Mouse (Mus musculus): ENCODE measurements around the gene Ssr2. TPM values are rescaled to one million over a fixed set of nuclear protein-coding genes. Genes with fewer than 3 reads are reported as not detected.
"Not testable (repeated sequence)": the region's sequence is repeated elsewhere in the genome, so short reads cannot be mapped to it uniquely, and the experiment has no call there.

Gene Ssr2
- polyA plus RNA-seq, 1 experiment from 2014 or later = 174 TPM

DNA sequence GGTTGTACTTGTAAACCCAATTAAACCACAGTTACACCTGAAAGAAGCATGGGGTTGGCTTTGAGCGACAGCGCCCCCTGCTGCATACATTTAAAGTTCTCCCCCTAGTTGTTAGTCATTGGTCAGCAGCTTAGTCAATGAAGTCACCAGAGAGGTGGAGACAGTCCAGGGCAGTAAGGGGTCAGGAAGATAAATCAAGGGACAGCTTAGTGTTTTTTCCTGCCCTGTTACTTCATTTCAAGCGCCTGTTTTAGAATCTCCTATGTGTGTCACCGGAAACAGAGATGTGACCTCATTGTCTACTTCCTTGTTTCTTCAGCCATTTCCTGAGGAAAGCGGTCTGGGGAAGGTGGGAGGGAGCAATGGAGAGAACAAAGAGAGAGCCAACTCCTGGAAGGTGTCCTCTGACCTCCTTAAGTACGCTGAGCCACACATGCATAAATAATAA lies 28.1 kb downstream of the Ssr2 start:
- no peaks in the 10 kb centered on the region for H3K9me3 ChIP-seq

GRCm38 (mm10) chr3:88604863-88605262 lies 29.2 kb downstream of the Ssr2 start:
- H3K9me3 ChIP-seq = no peaks in the 10 kb centered on the region
- H3K36me3 ChIP-seq (replicated peaks) = no peaks in the 10 kb centered on the region
- H3K27ac ChIP-seq = no peak overlapping the region
- DNase-seq (ENCODE audit: extremely low spot score, low spot score) = no peak
- WGBS = 90% methylated on average over 7 of the region's 7 CpGs
- H3K4me1 ChIP-seq = peaks cover 20% of the 10 kb centered on the region
- no peak overlapping the region for H3K4me3 ChIP-seq
- peaks cover 8% of the 10 kb centered on the region for H3K27me3 ChIP-seq (ENCODE audit: poor library complexity, severe bottlenecking)

More for the DNA sequence above, 28.1 kb downstream of the Ssr2 start:
- H3K27ac ChIP-seq = no peak overlapping the region
- no peaks in the 10 kb centered on the region for H3K36me3 ChIP-seq (replicated peaks)
- H3K4me1 ChIP-seq = peaks cover 20% of the 10 kb centered on the region
- 31% methylated on average over 6 of the region's 6 CpGs for WGBS
- peaks cover 8% of the 10 kb centered on the region for H3K27me3 ChIP-seq (ENCODE audit: poor library complexity, severe bottlenecking)
- DNase-seq (ENCODE audit: extremely low spot score, low spot score) = peak; percentile 68
- no peak overlapping the region for H3K4me3 ChIP-seq

GRCm38 (mm10) chr3:88605666-88606065 lies 30.0 kb downstream of the Ssr2 start, which contains the start of gene Arhgef2:
Gene Arhgef2, plus strand, starts transcription at chr3:88605966.
- 100% methylated on average over 2 of the region's 2 CpGs for WGBS
- peak within 1 kb of the TSS; percentile 54 for H3K4me3 ChIP-seq
- not testable (repeated sequence) for H3K36me3 ChIP-seq (replicated peaks); H3K9me3 ChIP-seq; H3K27me3 ChIP-seq (ENCODE audit: poor library complexity, severe bottlenecking); DNase-seq (ENCODE audit: extremely low spot score, low spot score)
- H3K27ac ChIP-seq = peak within 1 kb of the TSS; percentile 78
- peaks cover 20% of the 10 kb centered on the region for H3K4me1 ChIP-seq

GRCm38 (mm10) chr3:88607065-88607757 lies 31.5 kb downstream of the Ssr2 start:
- Histone ChIP-seq H3K36me3 (replicated peaks) (no peaks in the 10 kb centered on the region), H3K4me1 (peaks cover 20% of the 10 kb centered on the region), H3K9me3 (no peaks in the 10 kb centered on the region), H3K27me3 (ENCODE audit: poor library complexity, severe bottlenecking) (peaks cover 8% of the 10 kb centered on the region), H3K27ac (peak overlapping the region; percentile 78), H3K4me3 (peak overlapping the region; percentile 54)
- peak; percentile 93 for DNase-seq (ENCODE audit: extremely low spot score, low spot score)
- 0% methylated on average over 20 of the region's 20 CpGs for WGBS

DNA sequence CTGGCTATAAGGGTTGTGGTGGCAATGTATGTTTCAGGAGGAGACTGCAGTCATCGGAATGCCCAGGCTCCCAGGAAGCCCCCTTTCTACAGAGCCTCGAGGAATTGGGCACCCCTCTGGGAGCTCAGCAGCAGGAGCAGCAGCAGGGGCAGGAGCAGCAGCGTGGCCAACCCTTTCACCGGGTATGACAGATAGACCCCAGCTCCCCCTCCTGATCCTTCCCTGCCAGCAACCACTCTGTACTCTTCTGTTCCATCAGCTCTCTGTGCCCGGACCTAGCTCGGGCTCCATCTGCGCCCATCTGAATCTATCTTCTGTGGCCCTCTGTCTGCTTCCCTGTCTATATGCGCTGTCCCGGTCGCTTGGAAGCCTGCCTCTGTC lies 32.1 kb downstream of the Ssr2 start:
- Histone ChIP-seq H3K4me3 (peak overlapping the region; percentile 54), H3K9me3 (no peaks in the 10 kb centered on the region), H3K27ac (peak overlapping the region; percentile 78), H3K4me1 (peaks cover 20% of the 10 kb centered on the region), H3K36me3 (replicated peaks) (no peaks in the 10 kb centered on the region), H3K27me3 (ENCODE audit: poor library complexity, severe bottlenecking) (peaks cover 8% of the 10 kb centered on the region)
- no peak for DNase-seq (ENCODE audit: extremely low spot score, low spot score)
- 18% methylated on average over 10 of the region's 10 CpGs for WGBS

- no peaks in the 10 kb centered on the region for H3K36me3 ChIP-seq (replicated peaks)
- no peak overlapping the region for H3K4me3 ChIP-seq
- 83% methylated on average over 4 of the region's 4 CpGs for WGBS
- peaks cover 8% of the 10 kb centered on the region for H3K27me3 ChIP-seq (ENCODE audit: poor library complexity, severe bottlenecking)
- H3K27ac ChIP-seq = no peak overlapping the region
- H3K4me1 ChIP-seq = peaks cover 18% of the 10 kb centered on the region
- no peaks in the 10 kb centered on the region for H3K9me3 ChIP-seq
- DNase-seq (ENCODE audit: extremely low spot score, low spot score) = no peak
Observed at GRCm38 (mm10) chr3:88609066-88609465, 33.4 kb downstream of the Ssr2 start.

GRCm38 (mm10) chr3:88614418-88614817 lies 38.7 kb downstream of the Ssr2 start:
- 85% methylated on average over 8 of the region's 8 CpGs for WGBS
- H3K9me3 ChIP-seq = no peaks in the 10 kb centered on the region
- H3K27ac ChIP-seq = no peak overlapping the region
- H3K36me3 ChIP-seq (replicated peaks) = no peaks in the 10 kb centered on the region
- no peak for DNase-seq (ENCODE audit: extremely low spot score, low spot score)
- H3K4me3 ChIP-seq = no peak overlapping the region
- peaks cover 14% of the 10 kb centered on the region; the same call in 1 of the 2 replicates for H3K27me3 ChIP-seq (ENCODE audit: poor library complexity, severe bottlenecking)
- peaks cover 26% of the 10 kb centered on the region for H3K4me1 ChIP-seq

DNA sequence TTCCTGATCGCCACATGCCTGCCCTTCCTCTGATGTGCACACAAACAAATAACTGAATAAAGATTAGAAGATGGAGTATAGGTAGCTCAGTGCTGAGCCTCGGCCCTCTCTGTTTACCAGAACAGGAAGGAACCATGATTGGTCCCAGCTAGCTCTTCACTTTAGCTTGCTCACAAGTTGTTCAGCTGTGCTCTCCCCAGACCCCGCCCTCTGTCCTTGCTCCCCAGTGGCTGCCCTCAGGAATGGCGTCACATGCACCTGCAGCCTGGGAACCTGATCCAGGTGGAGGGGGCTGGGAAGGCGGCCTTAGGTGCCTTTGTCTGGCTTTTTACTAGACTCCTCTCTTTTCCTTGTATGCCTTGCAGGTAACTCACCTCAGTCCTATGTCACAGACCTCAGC lies 39.4 kb downstream of the Ssr2 start:
- Histone ChIP-seq H3K27me3 (ENCODE audit: poor library complexity, severe bottlenecking) (peaks cover 14% of the 10 kb centered on the region; the same call in 1 of the 2 replicates), H3K4me3 (peak overlapping the region; percentile 9; the same call in 1 of the 2 replicates), H3K4me1 (peaks cover 33% of the 10 kb centered on the region), H3K9me3 (no peaks in the 10 kb centered on the region), H3K27ac (peak overlapping the region; percentile 26), H3K36me3 (replicated peaks) (no peaks in the 10 kb centered on the region)
- no peak for DNase-seq (ENCODE audit: extremely low spot score, low spot score)
- 58% methylated on average over 5 of the region's 5 CpGs for WGBS

DNA sequence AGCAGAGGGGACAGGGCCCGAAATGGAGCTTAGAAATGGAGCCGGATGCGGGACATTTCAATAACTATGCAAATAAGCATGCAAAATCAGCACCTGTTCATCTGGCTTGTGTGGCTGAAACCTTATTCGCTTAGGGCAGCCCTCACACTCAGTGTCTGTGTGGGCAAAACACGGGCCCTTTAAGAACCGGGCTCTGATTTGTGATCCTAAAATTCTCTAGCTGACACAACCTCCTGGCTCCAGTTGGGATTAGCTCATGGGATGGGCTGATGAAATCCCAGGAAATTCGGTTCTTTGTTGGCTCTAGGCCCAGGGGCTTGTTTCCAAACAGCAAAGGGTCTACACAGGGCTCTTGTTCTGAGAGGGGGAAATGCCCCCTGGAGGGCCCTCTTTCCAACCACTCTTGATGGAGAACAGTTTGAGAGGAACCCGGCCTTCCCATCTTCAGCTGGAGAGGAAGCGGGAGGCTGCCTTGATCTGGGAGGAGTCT lies 40.3 kb downstream of the Ssr2 start:
- H3K27me3 ChIP-seq (ENCODE audit: poor library complexity, severe bottlenecking) = peaks cover 14% of the 10 kb centered on the region; the same call in 1 of the 2 replicates
- H3K9me3 ChIP-seq = no peaks in the 10 kb centered on the region
- 48% methylated on average over 9 of the region's 9 CpGs for WGBS
- H3K4me1 ChIP-seq = peaks cover 42% of the 10 kb centered on the region
- H3K27ac ChIP-seq = peak overlapping the region; percentile 26; the same call in 1 of the 2 replicates
- no peak for DNase-seq (ENCODE audit: extremely low spot score, low spot score)
- no peaks in the 10 kb centered on the region for H3K36me3 ChIP-seq (replicated peaks)
- H3K4me3 ChIP-seq = peak overlapping the region; percentile 9; the same call in 1 of the 2 replicates

DNA sequence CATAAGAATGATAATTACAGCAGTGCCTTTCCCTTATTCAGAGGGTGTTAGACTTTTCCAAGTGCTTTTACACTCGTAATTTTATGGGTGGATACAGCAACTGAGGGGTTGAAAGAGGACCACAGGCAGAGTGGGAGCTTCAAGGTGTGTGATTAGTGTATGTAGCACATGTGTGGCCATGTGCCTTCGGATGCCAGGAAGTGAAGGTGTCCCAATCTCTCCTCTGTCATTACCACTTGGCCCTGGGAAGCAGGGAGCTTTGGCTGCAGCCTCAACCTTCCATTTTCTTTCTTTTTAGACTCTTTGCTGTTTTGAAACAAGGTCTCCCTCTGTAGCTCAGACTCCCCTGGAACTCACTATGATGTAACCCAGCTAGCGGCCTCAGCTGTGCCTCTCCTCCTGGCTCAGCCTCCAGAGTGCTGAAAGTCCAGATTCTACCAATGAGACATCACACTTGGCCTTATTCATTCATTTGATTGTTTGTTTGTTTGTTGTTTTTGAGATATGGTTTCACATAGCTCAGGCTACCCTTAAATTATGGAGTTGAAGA lies 41.4 kb downstream of the Ssr2 start:
- WGBS = 88% methylated on average over 3 of the region's 3 CpGs
- Histone ChIP-seq H3K27ac (no peak overlapping the region), H3K9me3 (no peaks in the 10 kb centered on the region), H3K36me3 (replicated peaks) (no peaks in the 10 kb centered on the region), H3K4me1 (peaks cover 44% of the 10 kb centered on the region), H3K27me3 (ENCODE audit: poor library complexity, severe bottlenecking) (peaks cover 14% of the 10 kb centered on the region; the same call in 1 of the 2 replicates), H3K4me3 (no peak overlapping the region)
- DNase-seq (ENCODE audit: extremely low spot score, low spot score) = no peak

DNA sequence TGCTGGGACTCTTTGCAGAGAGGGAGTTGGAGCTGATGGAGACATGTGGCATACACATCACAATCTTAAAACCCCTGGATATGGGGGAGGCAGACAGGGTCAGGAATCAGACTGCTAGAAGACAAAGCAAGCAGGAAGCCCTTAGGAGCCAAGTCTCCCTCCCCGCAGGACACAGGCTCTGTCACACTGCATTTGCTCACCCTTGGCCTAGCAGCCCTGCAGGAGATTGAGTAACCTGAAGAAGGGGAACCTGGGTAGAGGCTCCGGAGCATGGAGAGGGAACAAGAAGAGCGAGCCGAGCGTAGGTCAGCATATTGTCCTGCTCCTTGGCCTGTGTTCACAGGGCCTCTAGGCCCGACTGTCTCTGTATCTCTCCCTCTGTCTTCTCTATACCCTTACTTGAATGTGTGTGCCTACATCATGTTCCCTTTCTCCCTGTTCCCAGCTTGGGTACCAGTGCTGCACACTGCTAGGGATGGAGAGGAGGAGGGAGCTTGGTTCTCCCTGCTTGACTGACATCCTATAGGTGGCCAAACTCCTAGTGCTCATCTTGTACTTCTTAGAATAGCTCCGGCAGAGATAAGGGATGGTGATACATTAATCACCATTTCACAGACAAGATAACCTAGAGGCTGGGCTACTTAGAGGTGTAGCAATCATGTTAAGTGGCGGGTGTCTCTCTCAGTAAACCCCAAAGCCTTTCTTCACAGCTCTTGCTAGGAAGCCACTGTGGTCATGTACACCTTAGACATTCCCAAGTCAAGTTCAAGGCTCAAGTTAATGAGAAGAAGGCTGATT lies 42.6 kb downstream of the Ssr2 start:
- no peak overlapping the region for H3K27ac ChIP-seq
- WGBS = 80% methylated on average over 8 of the region's 8 CpGs
- no peak for DNase-seq (ENCODE audit: extremely low spot score, low spot score)
- H3K4me1 ChIP-seq = peaks cover 57% of the 10 kb centered on the region
- no peaks in the 10 kb centered on the region for H3K9me3 ChIP-seq
- peaks cover 14% of the 10 kb centered on the region; the same call in 1 of the 2 replicates for H3K27me3 ChIP-seq (ENCODE audit: poor library complexity, severe bottlenecking)
- no peaks in the 10 kb centered on the region for H3K36me3 ChIP-seq (replicated peaks)
- H3K4me3 ChIP-seq = peak overlapping the region; percentile 6; the same call in 1 of the 2 replicates
